Mouse (Mus musculus) midbrain, postnatal 0 days (tissue): Measurements from ENCODE around the gene Slc4a4. TPM values are rescaled to one million over a fixed set of nuclear protein-coding genes. Genes with fewer than 3 reads are reported as not detected.

Source experiments
- ATAC-seq: fragments of 200-750 bp; cut with Nextera tagmentation; 2 replicates; pipeline ENCODE4 v1.8.0; 2017; ENCODE audit warnings: moderate number of reproducible peaks, mild to moderate bottlenecking, moderate TSS enrichment, moderate library complexity; ENCODE audit not compliant: low FRiP score
- DNase-seq: peaks from one replicate; pipeline ENCODE4 v3.0.0-alpha.2; 2015; ENCODE audit warnings: low spot score
- H3K27ac ChIP-seq: fragments of 300-500 bp; sonication (generic); 2 replicates; pipeline ENCODE4 v1.5.1; 2014; ENCODE audit warnings: low read depth, mild to moderate bottlenecking, low read length, mixed read lengths
- H3K27me3 ChIP-seq: fragments of 300-500 bp; sonication (generic); 2 replicates; pipeline ENCODE4 v1.6.1; 2014; ENCODE audit warnings: low read length, control low read depth, mixed read lengths; ENCODE audit not compliant: insufficient read depth
- H3K36me3 ChIP-seq: fragments of 300-500 bp; sonication (generic); 2 replicates; pipeline ENCODE4 v1.6.1; 2014; ENCODE audit warnings: low read length, control low read depth, mixed read lengths; ENCODE audit not compliant: insufficient read depth
- H3K4me1 ChIP-seq: fragments of 300-500 bp; sonication (generic); 2 replicates; pipeline ENCODE4 v1.6.1; 2014; ENCODE audit warnings: mild to moderate bottlenecking, control low read depth, antibody characterized with exemption, low read length, mixed read lengths; ENCODE audit not compliant: insufficient read depth
- H3K4me2 ChIP-seq: fragments of 300-500 bp; sonication (generic); 2 replicates; pipeline ENCODE4 v1.6.1; 2014; ENCODE audit warnings: low read depth, mild to moderate bottlenecking, low read length, mixed read lengths; ENCODE audit not compliant: poor library complexity, severe bottlenecking
- H3K4me3 ChIP-seq: fragments of 300-500 bp; sonication (generic); 2 replicates; pipeline ENCODE4 v1.5.1; 2014; ENCODE audit warnings: low read depth, mild to moderate bottlenecking, low read length, moderate library complexity
- H3K9ac ChIP-seq: fragments of 300-500 bp; sonication (generic); replicated peaks from 2 replicates; pipeline ENCODE4 v1.6.1; 2014; ENCODE audit warnings: mild to moderate bottlenecking, low read length, moderate library complexity, mixed read lengths; ENCODE audit not compliant: poor library complexity, severe bottlenecking
- H3K9me3 ChIP-seq: fragments of 300-500 bp; sonication (generic); 2 replicates; pipeline ENCODE4 v1.6.1; 2016; ENCODE audit warnings: low read length, control low read depth
- CTCF ChIP-seq: IDR thresholded peaks from 2 replicates; pipeline ENCODE4 v1.5.1; 2016; ENCODE audit warnings: antibody characterized with exemption, mild to moderate bottlenecking
- WGBS: fragments of 180-500 bp; shearing (Covaris S2); extraction: QIAGEN DNeasy Blood & Tissue Kit; methylation state at CpG from one replicate; pipeline ENCODE4 v1.1.7; 2014; 5-methylcytosine and 5-hydroxymethylcytosine counted together
- polyA plus RNA-seq: library from polyadenylated mRNA; unstranded; fragments of >200 nt; fragmentation: Nextera tagmentation; extraction: Ambion mirVana; gene quantifications from 2 replicates; pipeline ENCODE4 v1.2.1, GENCODE M21; 2015
- total RNA-seq: library from RNA; depleted of rRNA; stranded (reverse); fragments of >200 nt; gene quantifications from 2 replicates; pipeline ENCODE4 v1.2.3, GENCODE M21; 2014

Gene Slc4a4
- total and polyA plus RNA-seq, 2 experiments from 2014 or later: 17.4 to 57.3 TPM

- DNase-seq: no peak
- Histone ChIP-seq H3K4me1 (no peaks in the 10 kb centered on the region), H3K4me3 (no peak overlapping the region), H3K27me3 (no peaks in the 10 kb centered on the region), H3K36me3 (no peaks in the 10 kb centered on the region), H3K9ac (no peak overlapping the region), H3K4me2 (no peak overlapping the region), H3K27ac (no peak overlapping the region), H3K9me3 (no peaks in the 10 kb centered on the region)
- WGBS: 64% methylated on average over 7 of the region's 7 CpGs
- no peak for TF ChIP-seq CTCF
- no peak for ATAC-seq
These were observed 18.2 kb downstream of the Slc4a4 start for GRCm38 (mm10) chr5:88904841-88905240.

GRCm38 (mm10) chr5:88907615-88908014 lies 21.0 kb downstream of the Slc4a4 start:
- TF ChIP-seq CTCF: peak; percentile 31
- WGBS: 95% methylated on average over 3 of the region's 3 CpGs
- Histone ChIP-seq H3K36me3 (no peaks in the 10 kb centered on the region), H3K27me3 (no peaks in the 10 kb centered on the region), H3K27ac (no peak overlapping the region), H3K4me3 (no peak overlapping the region), H3K4me2 (no peak overlapping the region), H3K4me1 (no peaks in the 10 kb centered on the region), H3K9me3 (0 out of 2 replicates have a peak, but pooled peaks cover 4% of the 10 kb centered on the region), H3K9ac (no peak overlapping the region)
- ATAC-seq (no peak), DNase-seq (no peak)

- Histone ChIP-seq H3K4me3 (no peak overlapping the region), H3K4me2 (no peak overlapping the region), H3K36me3 (no peaks in the 10 kb centered on the region), H3K4me1 (0 out of 2 replicates have a peak, but pooled peaks cover 3% of the 10 kb centered on the region), H3K27ac (no peak overlapping the region), H3K27me3 (no peaks in the 10 kb centered on the region), H3K9ac (no peak overlapping the region), H3K9me3 (0 out of 2 replicates have a peak, but pooled peaks cover 4% of the 10 kb centered on the region)
- DNase-seq (no peak), ATAC-seq (no peak)
- TF ChIP-seq CTCF: no peak
- 91% methylated on average over 2 of the region's 2 CpGs for WGBS
These were observed 26.0 kb downstream of the Slc4a4 start for GRCm38 (mm10) chr5:88912629-88913028.

- no peak for ATAC-seq
- 68% methylated on average over 5 of the region's 5 CpGs for WGBS
- TF ChIP-seq CTCF: no peak
- H3K4me3 ChIP-seq: no peak overlapping the region
- no peak for DNase-seq
- H3K27ac ChIP-seq: no peak overlapping the region
- no peak overlapping the region for H3K9ac ChIP-seq
- H3K4me1 ChIP-seq: 0 out of 2 replicates have a peak, but pooled peaks cover 3% of the 10 kb centered on the region
- 0 out of 2 replicates have a peak, but pooled peaks cover 4% of the 10 kb centered on the region for H3K9me3 ChIP-seq
- no peaks in the 10 kb centered on the region for H3K36me3 ChIP-seq
- H3K27me3 ChIP-seq: no peaks in the 10 kb centered on the region
- no peak overlapping the region for H3K4me2 ChIP-seq
These were observed 28.5 kb downstream of the Slc4a4 start for GRCm38 (mm10) chr5:88915082-88915481.

GRCm38 (mm10) chr5:88916501-88916971 lies 29.9 kb downstream of the Slc4a4 start:
- Histone ChIP-seq H3K9ac (no peak overlapping the region), H3K4me1 (0 out of 2 replicates have a peak, but pooled peaks cover 3% of the 10 kb centered on the region), H3K9me3 (0 out of 2 replicates have a peak, but pooled peaks cover 4% of the 10 kb centered on the region), H3K4me3 (no peak overlapping the region), H3K27ac (no peak overlapping the region), H3K36me3 (no peaks in the 10 kb centered on the region), H3K4me2 (no peak overlapping the region), H3K27me3 (no peaks in the 10 kb centered on the region)
- no peak for ATAC-seq
- TF ChIP-seq CTCF: no peak
- 83% methylated on average over 9 of the region's 9 CpGs for WGBS
- no peak for DNase-seq

GRCm38 (mm10) chr5:88917221-88917620 lies 30.6 kb downstream of the Slc4a4 start:
- ATAC-seq (no peak), DNase-seq (no peak)
- Histone ChIP-seq H3K9ac (no peak overlapping the region), H3K36me3 (no peaks in the 10 kb centered on the region), H3K4me2 (no peak overlapping the region), H3K4me3 (no peak overlapping the region), H3K4me1 (0 out of 2 replicates have a peak, but pooled peaks cover 3% of the 10 kb centered on the region), H3K27me3 (no peaks in the 10 kb centered on the region), H3K27ac (no peak overlapping the region), H3K9me3 (no peaks in the 10 kb centered on the region)
- no peak for TF ChIP-seq CTCF
- 83% methylated on average over 3 of the region's 3 CpGs for WGBS
